Mouse (Mus musculus) E14TG2a.4 (cell line): Measurements from ENCODE around the gene Psmc5.

Experiments used
- CTCF ChIP-seq: conservative IDR thresholded peaks from 2 replicates; pipeline ENCODE4 v1.5.1; 2014; ENCODE audit warnings: low read length
- NANOG ChIP-seq: IDR thresholded peaks from 2 replicates; pipeline ENCODE4 v1.6.1; 2014; ENCODE audit warnings: borderline replicate concordance, low read length, mixed read lengths
- POU5F1 ChIP-seq: IDR thresholded peaks from 2 replicates; pipeline ENCODE4 v1.6.1; 2014; ENCODE audit warnings: low read length, borderline replicate concordance

DNA sequence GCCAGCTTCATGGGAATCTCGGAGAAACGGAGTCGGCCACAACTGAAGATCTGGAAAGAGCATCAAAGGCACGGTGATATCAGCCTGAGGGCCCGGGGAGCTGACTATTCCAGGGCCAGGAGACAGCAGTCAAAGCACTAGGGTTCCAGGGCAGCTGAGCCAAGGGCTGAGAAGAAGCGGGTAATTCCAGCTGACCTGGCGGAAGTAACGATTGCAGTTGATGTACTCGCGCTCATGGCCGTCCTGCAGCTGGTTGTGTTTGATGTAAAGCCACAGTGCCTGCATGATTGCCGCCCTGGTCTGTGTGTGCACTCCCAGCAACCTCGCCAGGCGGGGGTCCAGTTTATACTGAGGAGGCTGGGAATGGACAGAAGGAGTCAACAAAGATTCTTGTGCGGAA is 9.0 kb downstream of the Psmc5 start:
- TF ChIP-seq CTCF (no peak), POU5F1 (no peak), NANOG (no peak)
